Mouse (Mus musculus): Measurements from ENCODE around the gene Agmat.

Agmat gene

DNA sequence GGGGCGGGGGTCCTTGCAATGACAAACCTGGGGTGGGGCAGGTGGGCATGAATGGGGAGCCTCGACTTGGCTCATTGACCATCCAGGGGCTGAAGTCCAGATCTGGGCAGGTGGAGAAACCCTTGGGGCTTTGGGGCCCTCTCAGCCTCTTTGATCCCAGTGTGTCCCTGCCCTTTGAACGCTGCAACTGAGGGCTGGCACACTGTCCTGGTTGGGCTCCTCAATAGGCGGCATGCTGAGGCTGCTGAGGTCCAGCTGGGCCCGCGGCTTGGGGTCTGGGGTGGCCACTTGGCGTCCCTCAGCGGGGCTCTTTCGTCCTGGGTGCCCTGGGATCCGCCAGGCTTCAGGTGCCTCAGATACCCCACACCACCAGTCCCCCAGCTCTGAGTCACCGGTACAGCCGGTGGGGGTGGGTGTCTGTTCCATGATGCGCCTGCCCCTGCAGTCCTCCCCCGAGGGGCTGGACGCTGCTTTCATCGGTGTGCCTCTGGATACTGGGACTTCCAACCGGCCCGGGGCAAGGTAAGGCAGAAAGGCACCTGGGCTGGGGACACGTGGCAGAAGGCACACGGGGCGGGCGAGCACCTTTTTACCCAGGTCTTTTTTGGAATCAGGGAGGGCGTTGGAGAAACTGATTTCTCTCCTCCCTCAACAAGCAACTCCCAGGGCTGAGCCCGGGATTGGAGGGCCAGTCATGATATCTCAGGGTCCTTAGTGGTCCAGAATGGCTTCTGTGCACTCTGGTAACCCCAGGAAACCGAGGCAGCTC, at the start of gene Agmat:
Gene Agmat, plus strand, starts transcription at position 95 of the 769 bp plus-strand sequence.
- TF ChIP-seq CTCF (conservative IDR thresholded peaks at IDR 0.05; ENCODE audit: low read length) (no peak), NANOG (IDR thresholded peaks at IDR 0.05; ENCODE audit: borderline replicate concordance, low read length) (no peak), POU5F1 (IDR thresholded peaks at IDR 0.05; ENCODE audit: borderline replicate concordance, low read length) (no peak)

GRCm38 (mm10) chr4:141704625-141705024, 41.8 kb upstream of the Agmat start:
- H3K4me3 ChIP-seq (replicated peaks; ENCODE audit: low read length): no peak overlapping the region
- H3K9me3 ChIP-seq (ENCODE audit: low read length): no peaks in the 10 kb centered on the region
- no peaks in the 10 kb centered on the region for H3K27me3 ChIP-seq (ENCODE audit: insufficient read depth, low read length)
- no peaks in the 10 kb centered on the region; the same call in 1 of the 2 replicates for H3K4me1 ChIP-seq (replicated peaks; ENCODE audit: low read depth, low read length)
- H3K36me3 ChIP-seq (ENCODE audit: insufficient read depth, low read length): peaks cover 95% of the 10 kb centered on the region
- no peak for TF ChIP-seq NANOG (IDR thresholded peaks at IDR 0.05; ENCODE audit: borderline replicate concordance, low read length)
- TF ChIP-seq CTCF (conservative IDR thresholded peaks at IDR 0.05; ENCODE audit: low read length): no peak
- TF ChIP-seq POU5F1 (IDR thresholded peaks at IDR 0.05; ENCODE audit: borderline replicate concordance, low read length): no peak

More for the DNA sequence above, at the start of gene Agmat:
- H3K4me1 ChIP-seq (replicated peaks; ENCODE audit: low read depth, low read length): peaks cover 47% of the 10 kb centered on the region
- no peaks in the 10 kb centered on the region for H3K36me3 ChIP-seq (ENCODE audit: insufficient read depth, low read length)
- 0 out of 2 replicates have a peak, but pooled peaks cover 3% of the 10 kb centered on the region for H3K9me3 ChIP-seq (ENCODE audit: low read length)
- no peaks in the 10 kb centered on the region; the same call in 1 of the 2 replicates for H3K27me3 ChIP-seq (ENCODE audit: insufficient read depth, low read length)
- peak within 1 kb of the TSS; percentile 75 for H3K4me3 ChIP-seq (replicated peaks; ENCODE audit: low read length)

GRCm38 (mm10) chr4:141705331-141705730, 41.1 kb upstream of the Agmat start:
- TF ChIP-seq CTCF (conservative IDR thresholded peaks at IDR 0.05; ENCODE audit: low read length) (no peak), NANOG (IDR thresholded peaks at IDR 0.05; ENCODE audit: borderline replicate concordance, low read length) (no peak), POU5F1 (IDR thresholded peaks at IDR 0.05; ENCODE audit: borderline replicate concordance, low read length) (no peak)
- Histone ChIP-seq H3K9me3 (ENCODE audit: low read length) (no peaks in the 10 kb centered on the region), H3K27me3 (ENCODE audit: insufficient read depth, low read length) (no peaks in the 10 kb centered on the region), H3K4me3 (replicated peaks; ENCODE audit: low read length) (no peak overlapping the region), H3K36me3 (ENCODE audit: insufficient read depth, low read length) (peaks cover 94% of the 10 kb centered on the region), H3K4me1 (replicated peaks; ENCODE audit: low read depth, low read length) (no peaks in the 10 kb centered on the region; the same call in 1 of the 2 replicates)

DNA sequence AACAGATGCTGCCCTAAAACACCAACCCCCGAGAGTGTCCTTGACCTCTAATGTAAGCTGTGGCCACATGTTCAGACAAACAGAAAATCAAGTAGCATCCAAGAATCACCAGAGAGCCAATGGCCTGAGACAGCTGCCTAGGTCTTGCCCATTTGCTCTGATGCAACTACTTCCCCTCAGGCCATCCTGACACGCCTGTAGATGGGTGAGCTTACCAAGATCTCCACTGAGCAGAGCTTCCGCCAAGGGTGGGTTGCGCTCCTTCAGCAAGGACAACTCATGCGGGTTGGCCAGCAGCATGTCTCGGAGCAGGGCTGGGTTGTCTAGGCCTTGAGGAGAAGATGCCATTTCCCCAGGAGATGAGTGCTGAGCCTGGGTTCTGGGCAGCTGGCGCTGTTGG, 38.5 kb upstream of the Agmat start:
- Histone ChIP-seq H3K4me3 (replicated peaks; ENCODE audit: low read length) (no peak overlapping the region), H3K27me3 (ENCODE audit: insufficient read depth, low read length) (no peaks in the 10 kb centered on the region), H3K4me1 (replicated peaks; ENCODE audit: low read depth, low read length) (peaks cover 7% of the 10 kb centered on the region; the same call in 1 of the 2 replicates), H3K9me3 (ENCODE audit: low read length) (no peaks in the 10 kb centered on the region), H3K36me3 (ENCODE audit: insufficient read depth, low read length) (peaks cover 96% of the 10 kb centered on the region)
- TF ChIP-seq CTCF (conservative IDR thresholded peaks at IDR 0.05; ENCODE audit: low read length) (no peak), NANOG (IDR thresholded peaks at IDR 0.05; ENCODE audit: borderline replicate concordance, low read length) (no peak), POU5F1 (IDR thresholded peaks at IDR 0.05; ENCODE audit: borderline replicate concordance, low read length) (no peak)

GRCm38 (mm10) chr4:141708971-141709370, 37.5 kb upstream of the Agmat start:
- Histone ChIP-seq H3K4me1 (replicated peaks; ENCODE audit: low read depth, low read length) (peaks cover 7% of the 10 kb centered on the region; the same call in 1 of the 2 replicates), H3K36me3 (ENCODE audit: insufficient read depth, low read length) (peaks cover 96% of the 10 kb centered on the region), H3K4me3 (replicated peaks; ENCODE audit: low read length) (no peak overlapping the region), H3K27me3 (ENCODE audit: insufficient read depth, low read length) (no peaks in the 10 kb centered on the region), H3K9me3 (ENCODE audit: low read length) (no peaks in the 10 kb centered on the region)
- TF ChIP-seq POU5F1 (IDR thresholded peaks at IDR 0.05; ENCODE audit: borderline replicate concordance, low read length) (no peak), CTCF (conservative IDR thresholded peaks at IDR 0.05; ENCODE audit: low read length) (no peak)

GRCm38 (mm10) chr4:141711250-141711649, 35.2 kb upstream of the Agmat start:
- Histone ChIP-seq H3K9me3 (ENCODE audit: low read length) (no peaks in the 10 kb centered on the region), H3K36me3 (ENCODE audit: insufficient read depth, low read length) (peaks cover 92% of the 10 kb centered on the region), H3K4me3 (replicated peaks; ENCODE audit: low read length) (no peak overlapping the region), H3K27me3 (ENCODE audit: insufficient read depth, low read length) (no peaks in the 10 kb centered on the region), H3K4me1 (replicated peaks; ENCODE audit: low read depth, low read length) (peaks cover 17% of the 10 kb centered on the region)
- no peak for TF ChIP-seq POU5F1 (IDR thresholded peaks at IDR 0.05; ENCODE audit: borderline replicate concordance, low read length)
- TF ChIP-seq CTCF (conservative IDR thresholded peaks at IDR 0.05; ENCODE audit: low read length): no peak
- TF ChIP-seq NANOG (IDR thresholded peaks at IDR 0.05; ENCODE audit: borderline replicate concordance, low read length): no peak

DNA sequence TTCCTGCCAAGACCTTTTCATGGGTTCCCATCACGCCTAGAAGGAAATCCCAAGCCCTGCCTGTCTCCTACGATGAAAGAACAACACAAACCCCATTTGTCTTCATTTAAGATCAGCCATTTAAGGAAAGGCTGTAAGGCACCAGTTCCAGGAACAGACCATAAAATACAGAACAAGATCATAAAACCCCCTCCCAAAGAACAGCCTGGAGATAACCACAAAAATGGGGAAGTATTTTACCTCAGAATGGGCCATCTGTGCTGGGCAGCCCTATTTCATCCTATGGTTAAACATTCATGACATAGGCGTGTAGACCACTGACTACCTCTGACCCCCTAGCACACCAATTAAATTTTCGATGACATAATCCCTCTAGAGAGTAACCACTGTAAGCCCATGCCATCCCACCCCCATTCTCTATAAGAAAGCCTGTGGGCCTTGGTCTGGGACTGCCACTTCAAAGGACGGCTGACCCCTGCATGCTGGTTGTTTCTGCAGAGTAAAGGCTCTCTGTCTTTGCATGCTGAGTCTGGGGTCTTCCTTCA, 32.8 kb upstream of the Agmat start:
- Histone ChIP-seq H3K4me3 (replicated peaks; ENCODE audit: low read length) (no peak overlapping the region), H3K9me3 (ENCODE audit: low read length) (no peaks in the 10 kb centered on the region), H3K36me3 (ENCODE audit: insufficient read depth, low read length) (peaks cover 86% of the 10 kb centered on the region), H3K4me1 (replicated peaks; ENCODE audit: low read depth, low read length) (peaks cover 38% of the 10 kb centered on the region), H3K27me3 (ENCODE audit: insufficient read depth, low read length) (no peaks in the 10 kb centered on the region)
- TF ChIP-seq POU5F1 (IDR thresholded peaks at IDR 0.05; ENCODE audit: borderline replicate concordance, low read length): no peak
- no peak for TF ChIP-seq NANOG (IDR thresholded peaks at IDR 0.05; ENCODE audit: borderline replicate concordance, low read length)
- no peak for TF ChIP-seq CTCF (conservative IDR thresholded peaks at IDR 0.05; ENCODE audit: low read length)

GRCm38 (mm10) chr4:141715027-141715426, 31.4 kb upstream of the Agmat start:
- peaks cover 81% of the 10 kb centered on the region for H3K36me3 ChIP-seq (ENCODE audit: insufficient read depth, low read length)
- TF ChIP-seq CTCF (conservative IDR thresholded peaks at IDR 0.05; ENCODE audit: low read length): no peak
- TF ChIP-seq NANOG (IDR thresholded peaks at IDR 0.05; ENCODE audit: borderline replicate concordance, low read length): no peak
- no peak for TF ChIP-seq POU5F1 (IDR thresholded peaks at IDR 0.05; ENCODE audit: borderline replicate concordance, low read length)
- H3K27me3 ChIP-seq (ENCODE audit: insufficient read depth, low read length): no peaks in the 10 kb centered on the region
- H3K4me3 ChIP-seq (replicated peaks; ENCODE audit: low read length): no peak overlapping the region
- no peaks in the 10 kb centered on the region for H3K9me3 ChIP-seq (ENCODE audit: low read length)
- peaks cover 51% of the 10 kb centered on the region for H3K4me1 ChIP-seq (replicated peaks; ENCODE audit: low read depth, low read length)
